Mouse (Mus musculus): ENCODE measurements at regions not wholly inside any gene's neighbourhood (a gene's known extent, or its start where the extent isn't known, plus 50 kb on each side); places are given as distances from the start of the nearest gene placed in this dataset.
"Not testable (repeated sequence)": the region's sequence is repeated elsewhere in the genome, so short reads cannot be mapped to it uniquely, and the experiment has no call there.

DNA sequence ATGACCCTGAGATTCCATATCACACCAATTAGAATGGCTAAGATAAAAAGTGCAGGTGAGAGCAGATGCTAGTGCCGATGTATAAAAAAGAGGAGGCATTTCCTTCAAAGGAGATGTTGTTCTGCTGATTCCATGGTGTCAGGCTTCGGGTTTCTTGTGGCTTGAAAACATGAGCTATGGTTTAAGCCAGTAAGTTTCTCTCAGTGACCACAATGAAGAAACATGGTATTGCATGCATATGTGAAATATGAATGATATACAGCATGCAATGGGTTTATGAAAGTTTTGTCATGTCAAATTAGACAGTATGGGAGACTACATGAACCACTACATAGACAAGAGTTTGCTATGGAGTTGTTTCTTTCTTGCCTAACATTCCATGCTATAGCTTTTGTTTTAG lies 155.3 kb downstream of the Fam174a start:
- no peak overlapping the region for H3K4me2 ChIP-seq
- H3K4me1 ChIP-seq = no peaks in the 10 kb centered on the region
- no peak overlapping the region for H3K4me3 ChIP-seq (replicated peaks)
- ATAC-seq (ENCODE audit: low FRiP score) = no peak
- 86% methylated on average over 2 of the region's 2 CpGs for WGBS
- no peaks in the 10 kb centered on the region for H3K27me3 ChIP-seq (replicated peaks)
- no peaks in the 10 kb centered on the region for H3K9me3 ChIP-seq (replicated peaks)
- no peak overlapping the region for H3K9ac ChIP-seq (replicated peaks)
- no peaks in the 10 kb centered on the region for H3K36me3 ChIP-seq
- H3K27ac ChIP-seq (replicated peaks) = no peak overlapping the region

DNA sequence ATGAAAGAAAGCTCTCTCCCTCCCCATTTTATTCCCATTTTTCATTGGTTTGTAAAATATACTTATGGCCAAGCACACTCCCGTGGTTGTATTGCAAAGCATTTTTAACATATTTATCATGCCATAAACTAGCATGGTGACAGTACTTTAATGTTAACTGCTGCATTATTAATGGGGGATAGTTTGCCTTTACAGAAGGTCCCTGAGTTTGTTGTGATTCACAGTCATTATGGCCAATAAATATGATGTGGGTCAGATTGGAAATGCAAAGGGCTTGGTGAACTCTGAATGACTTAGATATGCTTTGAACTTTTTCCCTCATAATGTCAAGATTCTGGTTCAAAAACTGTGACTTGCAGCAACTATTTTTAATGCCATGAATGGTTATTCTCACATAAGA lies 157.1 kb downstream of the Fam174a start:
- 60% methylated on average over 1 of the region's 1 CpGs for WGBS
- H3K9me3 ChIP-seq (replicated peaks) = no peaks in the 10 kb centered on the region
- no peak overlapping the region for H3K4me2 ChIP-seq
- no peak for ATAC-seq (ENCODE audit: low FRiP score)
- H3K9ac ChIP-seq (replicated peaks) = no peak overlapping the region
- H3K36me3 ChIP-seq = no peaks in the 10 kb centered on the region
- H3K4me3 ChIP-seq (replicated peaks) = no peak overlapping the region
- no peaks in the 10 kb centered on the region for H3K4me1 ChIP-seq
- H3K27me3 ChIP-seq (replicated peaks) = no peaks in the 10 kb centered on the region
- H3K27ac ChIP-seq (replicated peaks) = no peak overlapping the region

- no peaks in the 10 kb centered on the region for H3K4me1 ChIP-seq
- ATAC-seq (ENCODE audit: low FRiP score) = no peak
- no peaks in the 10 kb centered on the region for H3K36me3 ChIP-seq
- no peak overlapping the region for H3K4me2 ChIP-seq
- H3K4me3 ChIP-seq (replicated peaks) = no peak overlapping the region
- no peaks in the 10 kb centered on the region for H3K9me3 ChIP-seq (replicated peaks)
- H3K27ac ChIP-seq (replicated peaks) = no peak overlapping the region
- H3K27me3 ChIP-seq (replicated peaks) = no peaks in the 10 kb centered on the region
- no peak overlapping the region for H3K9ac ChIP-seq (replicated peaks)
These were observed 174.4 kb downstream of the St8sia4 start for GRCm38 (mm10) chr1:95493004-95493403.

DNA sequence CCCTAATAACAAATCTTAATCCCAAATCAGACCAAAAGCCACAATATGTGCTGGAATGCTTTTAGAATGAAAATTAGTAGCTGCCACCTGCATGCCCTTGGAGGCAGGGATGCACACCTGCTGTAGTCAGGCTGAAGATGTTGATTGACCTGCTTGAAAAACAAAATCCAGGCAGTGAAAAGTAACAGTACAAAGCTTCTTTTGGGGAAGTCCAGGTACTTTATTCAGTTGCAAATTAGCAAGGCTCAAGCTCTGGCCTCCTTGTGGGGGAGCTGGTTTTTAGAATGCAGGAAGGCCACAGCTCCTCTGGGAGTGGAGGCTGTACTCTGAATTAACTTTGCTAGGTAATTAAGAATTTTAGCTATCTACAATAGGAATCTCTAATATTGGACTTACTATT lies 166.7 kb downstream of the St8sia4 start:
- not testable (repeated sequence) for H3K4me2 ChIP-seq; H3K27me3 ChIP-seq (replicated peaks); H3K4me1 ChIP-seq; H3K9me3 ChIP-seq (replicated peaks); ATAC-seq (ENCODE audit: low FRiP score); H3K36me3 ChIP-seq; H3K9ac ChIP-seq (replicated peaks); H3K27ac ChIP-seq (replicated peaks); H3K4me3 ChIP-seq (replicated peaks)

GRCm38 (mm10) chr1:95508718-95509117 lies 158.7 kb downstream of the St8sia4 start:
- H3K36me3 ChIP-seq = no peaks in the 10 kb centered on the region
- no peaks in the 10 kb centered on the region for H3K27me3 ChIP-seq (replicated peaks)
- H3K9ac ChIP-seq (replicated peaks) = no peak overlapping the region
- no peaks in the 10 kb centered on the region for H3K9me3 ChIP-seq (replicated peaks)
- no peak for ATAC-seq (ENCODE audit: low FRiP score)
- WGBS = 90% methylated on average over 2 of the region's 2 CpGs
- H3K4me3 ChIP-seq (replicated peaks) = no peak overlapping the region
- no peaks in the 10 kb centered on the region for H3K4me1 ChIP-seq
- no peak overlapping the region for H3K27ac ChIP-seq (replicated peaks)
- H3K4me2 ChIP-seq = no peak overlapping the region

GRCm38 (mm10) chr1:95528726-95529125 lies 138.6 kb downstream of the St8sia4 start:
- ATAC-seq (ENCODE audit: low FRiP score) = no peak

GRCm38 (mm10) chr1:95531017-95531416 lies 136.4 kb downstream of the St8sia4 start:
- no peak overlapping the region for H3K9ac ChIP-seq (replicated peaks)
- no peaks in the 10 kb centered on the region for H3K4me1 ChIP-seq
- H3K9me3 ChIP-seq (replicated peaks) = no peaks in the 10 kb centered on the region
- no peak overlapping the region for H3K27ac ChIP-seq (replicated peaks)
- H3K36me3 ChIP-seq = no peaks in the 10 kb centered on the region
- no peaks in the 10 kb centered on the region for H3K27me3 ChIP-seq (replicated peaks)
- no peak overlapping the region for H3K4me3 ChIP-seq (replicated peaks)
- no peak for ATAC-seq (ENCODE audit: low FRiP score)
- H3K4me2 ChIP-seq = no peak overlapping the region
- 90% methylated on average over 3 of the region's 3 CpGs for WGBS

More at GRCm38 (mm10) chr1:95528726-95529125, 138.6 kb downstream of the St8sia4 start:
- Histone ChIP-seq H3K4me1 (no peaks in the 10 kb centered on the region), H3K9me3 (replicated peaks) (no peaks in the 10 kb centered on the region), H3K27ac (replicated peaks) (no peak overlapping the region), H3K4me2 (no peak overlapping the region), H3K4me3 (replicated peaks) (no peak overlapping the region), H3K36me3 (no peaks in the 10 kb centered on the region), H3K27me3 (replicated peaks) (no peaks in the 10 kb centered on the region), H3K9ac (replicated peaks) (no peak overlapping the region)
- WGBS = 50% methylated on average over 4 of the region's 4 CpGs

Data from neural tube, embryonic 15.5 days (tissue).